Mouse (Mus musculus) layer of hippocampus, postnatal 10 days (tissue): Measurements from ENCODE around the gene A230050P20Rik. TPM values are rescaled to one million over a fixed set of nuclear protein-coding genes. Genes with fewer than 3 reads are reported as not detected.
"Not testable (repeated sequence)": the region's sequence is repeated elsewhere in the genome, so short reads cannot be mapped to it uniquely, and the experiment has no call there.

ENCODE experiments used
- DNase-seq, 2 experiments: peaks; one replicate each; pipeline ENCODE4 v3.0.0; 2021; ENCODE audit warnings: low spot score in 2 of 2
- long read RNA-seq: library from polyadenylated mRNA; stranded (forward); transcript quantifications from one replicate; pipeline ENCODE4 v2.0.0, GENCODE M21; 2023
- total RNA-seq, 2 experiments: library from RNA; stranded (reverse); gene quantifications; 2 replicates each; pipeline ENCODE4 v1.2.3; 2021

A230050P20Rik gene
- 10 to 100 TPM; 48.2 to 55.5 TPM for total RNA-seq
- long read RNA-seq, partial matches to known transcripts, result 2 of 14 reads
- long read RNA-seq, other reads (novel, unspliced or antisense), result 9 of 14 reads

DNA sequence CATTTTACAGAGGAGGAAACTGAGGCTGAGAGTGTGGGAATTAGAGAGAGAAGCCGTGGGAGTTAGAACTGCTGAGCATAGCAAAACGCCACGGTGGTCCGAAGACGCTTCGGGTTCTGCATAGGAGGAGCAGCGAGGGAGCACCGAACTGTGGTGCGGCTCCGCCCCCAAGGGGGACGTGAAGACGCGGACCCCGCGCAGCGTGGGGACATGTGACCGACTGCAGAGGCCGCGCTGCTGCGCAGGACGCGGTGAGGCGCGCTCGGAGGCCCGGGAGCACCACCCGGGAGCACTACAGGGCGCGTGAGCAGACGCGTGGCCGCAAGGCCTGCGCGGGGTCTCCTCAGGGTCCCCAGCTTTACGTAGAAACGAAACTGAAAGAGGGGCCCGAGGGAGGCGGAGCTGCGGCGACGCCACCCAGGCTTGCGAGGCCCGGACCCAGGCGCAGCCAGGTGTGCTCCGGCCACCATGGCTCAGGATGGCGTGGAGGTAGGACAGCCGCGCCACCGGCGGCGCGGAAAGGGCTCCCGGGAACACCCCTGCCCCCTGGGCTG lies at the start of gene A230050P20Rik:
Gene A230050P20Rik, plus strand, starts transcription at position 195 of the 554 bp plus-strand sequence.
- peak; percentile 69 to 75 for DNase-seq

DNA sequence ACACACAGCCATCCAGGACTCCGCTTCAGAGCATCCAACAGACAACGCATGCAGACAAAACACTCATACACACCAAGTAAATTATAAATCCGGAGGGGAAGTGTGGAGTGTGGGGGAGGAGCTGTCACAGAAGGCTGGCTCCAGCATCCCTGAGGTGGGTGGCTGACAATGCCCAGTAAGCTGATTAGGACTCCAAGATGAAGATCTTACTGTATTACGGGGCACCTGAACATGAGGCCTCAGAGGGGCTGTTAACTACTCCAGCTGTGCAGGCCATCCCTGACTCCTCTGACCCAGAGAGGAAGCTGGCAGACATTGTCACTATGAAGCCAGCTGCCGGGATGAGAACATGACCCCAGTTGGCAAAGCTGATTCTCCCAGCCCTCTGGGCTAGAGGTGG lies 48.4 kb upstream of the A230050P20Rik start:
- no peak for DNase-seq

DNA sequence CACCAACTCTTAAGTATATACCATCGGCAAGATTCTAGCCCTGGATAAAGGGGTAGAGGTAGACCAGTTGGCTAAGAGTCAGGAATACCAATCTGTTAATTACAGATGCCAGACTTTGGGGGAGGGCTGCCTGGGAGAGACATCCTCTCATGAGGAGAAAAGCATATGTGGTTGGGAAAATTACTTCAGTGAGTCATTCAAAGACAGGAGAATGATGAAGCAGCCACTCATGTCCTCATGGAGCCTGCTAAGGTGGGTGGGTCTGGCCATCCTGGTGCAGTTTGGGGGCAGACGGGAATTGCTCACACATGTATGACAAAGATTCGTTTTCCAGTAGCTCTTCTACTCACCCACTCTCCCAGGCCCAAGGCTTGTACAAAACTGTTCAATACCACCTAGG lies 45.6 kb upstream of the A230050P20Rik start:
- no peak for DNase-seq

DNA sequence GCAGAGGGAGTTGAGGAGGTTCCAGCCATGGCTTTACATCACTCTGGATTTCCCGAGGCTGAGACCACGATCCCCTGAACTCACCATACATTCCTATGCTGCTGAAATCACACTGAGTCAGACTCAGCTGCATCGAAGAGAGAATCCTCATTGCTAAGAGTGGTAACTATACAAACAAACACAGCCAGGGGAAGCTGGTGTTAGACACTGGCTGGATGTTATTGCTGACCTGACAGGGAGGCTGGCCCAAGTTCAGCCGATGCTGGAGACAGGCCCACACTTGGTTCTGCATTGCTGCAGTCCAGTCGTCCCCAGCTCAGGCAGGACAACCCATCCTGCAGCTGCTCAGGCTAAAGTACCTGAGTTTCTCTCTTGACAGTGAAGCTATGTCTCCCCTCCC lies 42.7 kb upstream of the A230050P20Rik start:
- no peak for DNase-seq

DNA sequence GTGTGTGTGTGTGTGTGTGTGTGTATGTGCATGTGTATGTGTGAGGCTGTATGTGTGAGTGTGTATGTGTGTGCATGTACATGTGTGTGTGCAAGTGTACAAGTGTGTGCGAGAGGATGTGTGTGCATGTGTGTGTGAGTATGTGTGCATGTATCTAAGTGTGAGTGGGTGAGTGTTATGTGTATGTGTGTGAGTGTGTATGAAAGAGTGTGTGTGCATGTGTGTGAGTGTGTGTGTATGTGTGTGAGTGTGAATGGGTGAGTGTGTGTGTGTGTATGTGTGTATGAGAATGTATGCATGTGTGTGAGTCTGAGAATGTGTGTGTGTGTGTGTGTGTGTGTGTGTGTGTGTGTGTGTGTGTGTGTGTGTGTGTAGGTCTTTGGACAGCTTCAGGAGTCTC lies 40.3 kb upstream of the A230050P20Rik start:
- DNase-seq, result no peak

DNA sequence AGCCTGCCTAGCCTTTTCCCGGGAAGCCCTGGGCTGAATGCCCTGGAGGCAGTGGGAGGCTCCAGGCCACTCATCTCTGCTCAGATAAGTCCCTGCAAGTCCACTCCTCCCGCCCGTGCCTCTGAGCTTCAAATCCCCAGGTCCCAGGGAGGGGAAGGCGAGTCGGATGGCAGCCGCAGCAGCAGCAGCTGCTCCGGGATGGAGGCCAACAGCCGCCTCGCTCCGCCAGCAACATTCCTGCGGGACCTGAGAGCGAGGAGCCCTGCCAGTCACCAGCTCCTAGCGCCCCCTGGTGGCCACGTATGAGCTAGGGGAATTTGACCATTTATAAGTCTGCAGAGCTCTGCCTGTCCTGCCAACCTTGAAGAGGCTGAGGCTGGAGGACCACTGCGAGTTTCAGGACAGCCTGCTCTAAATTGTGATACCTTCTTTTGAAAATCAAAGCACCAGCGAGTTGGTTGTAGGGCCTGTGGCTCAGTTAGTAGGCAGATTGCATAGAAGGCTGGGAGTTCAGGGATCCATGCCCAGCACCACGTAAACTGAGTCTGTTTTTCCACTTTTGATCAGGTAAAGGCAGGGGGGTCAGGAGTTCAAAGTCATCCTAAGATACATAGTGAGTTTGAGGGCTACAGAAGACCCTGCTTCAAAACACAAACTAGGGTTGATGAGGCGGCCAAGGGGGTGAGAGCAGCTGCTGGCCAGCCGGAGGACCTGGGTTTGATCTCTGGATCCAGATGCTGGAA lies 37.4 kb upstream of the A230050P20Rik start:
- peak; percentile 98 for DNase-seq

DNA sequence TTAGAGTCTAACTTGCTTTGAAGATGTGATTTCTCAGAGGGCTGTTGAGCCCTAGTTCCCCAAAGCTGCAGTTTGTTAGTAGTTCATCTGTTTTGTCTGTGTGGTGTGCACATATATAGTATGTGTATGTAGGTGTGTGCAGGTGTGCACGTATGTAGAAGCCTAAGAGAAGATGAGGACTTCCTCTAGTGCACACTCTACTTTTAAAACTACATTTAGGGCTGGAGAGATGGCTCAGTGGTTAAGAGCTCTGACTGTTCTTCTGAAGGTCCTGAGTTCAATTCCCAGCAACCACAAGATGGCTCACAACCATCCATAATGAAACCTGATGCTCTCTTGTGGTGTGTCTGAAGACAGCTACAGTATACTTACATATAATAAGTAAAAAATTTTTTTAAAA lies 33.6 kb upstream of the A230050P20Rik start:
- DNase-seq, result no peak

DNA sequence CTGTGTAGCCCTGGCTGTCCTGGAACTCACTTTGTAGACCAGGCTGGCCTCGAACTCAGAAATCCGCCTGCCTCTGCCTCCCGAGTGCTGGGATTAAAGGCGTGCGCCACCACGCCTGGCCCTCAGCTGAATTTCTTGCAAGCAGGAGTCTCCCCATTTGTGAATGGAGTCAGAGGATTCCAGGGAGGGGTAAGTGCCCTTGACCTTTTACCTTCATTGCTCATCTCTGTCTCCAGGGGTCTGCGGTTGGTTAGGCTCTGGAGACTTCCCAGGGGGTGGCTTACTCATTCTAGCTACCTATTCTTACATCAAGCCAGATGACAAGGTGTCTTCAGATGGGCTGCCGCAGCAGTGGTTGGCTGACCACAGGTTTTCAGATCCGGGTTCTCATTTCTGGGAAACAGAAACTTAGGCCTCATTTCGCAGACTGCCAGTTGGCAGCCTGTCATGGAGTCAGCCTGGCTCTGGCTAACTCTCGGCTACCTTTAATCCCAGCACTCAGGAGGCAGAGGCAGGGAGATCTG lies 32.9 kb upstream of the A230050P20Rik start:
- DNase-seq, result not testable (repeated sequence)

DNA sequence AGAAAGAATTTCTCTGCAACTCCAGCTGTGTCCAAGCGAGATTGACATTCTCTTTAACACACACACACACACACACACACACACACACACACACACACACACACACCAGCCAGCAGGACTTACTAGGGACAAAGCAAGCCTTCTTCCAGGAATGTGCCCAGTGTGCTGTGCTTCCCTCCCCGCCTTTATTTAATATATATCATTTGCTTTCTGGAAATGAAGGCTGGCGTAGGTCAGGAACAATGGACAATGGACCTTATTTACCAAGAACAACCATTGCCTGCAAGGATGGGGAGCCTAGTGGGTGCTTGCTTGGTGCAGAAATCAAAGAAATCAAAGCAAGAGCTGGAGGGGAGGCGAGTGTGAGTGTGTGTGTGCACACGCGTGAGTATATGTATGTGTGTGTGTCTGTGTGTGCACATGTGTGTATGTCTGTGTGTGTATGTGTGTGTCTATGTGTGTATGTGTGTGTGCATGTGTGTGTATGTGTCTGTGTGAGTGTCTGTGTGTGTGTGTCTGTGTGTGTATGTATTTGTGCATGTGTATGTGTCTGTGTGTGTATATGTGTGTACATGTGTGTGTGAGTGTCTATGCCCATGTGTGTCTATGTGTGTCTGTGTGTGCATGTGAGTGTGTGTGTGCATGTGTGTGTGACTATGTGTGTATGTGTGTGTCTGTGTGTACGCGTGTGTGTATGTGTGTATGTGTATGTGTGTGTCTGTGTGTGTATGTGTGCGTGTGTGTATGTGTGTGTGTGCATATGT lies 31.1 kb upstream of the A230050P20Rik start:
- DNase-seq, result no peak

DNA sequence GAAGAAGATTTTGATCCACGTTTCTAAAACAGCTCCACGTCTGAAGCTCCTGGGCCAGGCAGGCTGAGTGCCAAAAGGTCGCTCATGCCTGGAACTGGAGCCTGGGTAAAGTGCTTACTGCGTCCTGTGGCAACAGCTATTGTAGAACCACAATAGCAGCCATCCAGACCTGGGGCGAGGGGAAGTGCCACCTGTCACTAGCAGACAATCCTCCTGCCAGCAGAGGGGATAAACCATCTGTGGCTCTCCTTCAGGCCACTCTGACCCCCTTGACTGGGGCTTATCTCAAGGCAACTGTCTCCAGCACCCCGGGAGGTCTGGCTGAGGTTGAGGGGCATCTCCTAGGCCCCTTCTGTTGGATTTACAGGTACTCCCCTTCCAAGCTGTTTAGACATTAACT lies 29.5 kb upstream of the A230050P20Rik start:
- DNase-seq, result no peak

DNA sequence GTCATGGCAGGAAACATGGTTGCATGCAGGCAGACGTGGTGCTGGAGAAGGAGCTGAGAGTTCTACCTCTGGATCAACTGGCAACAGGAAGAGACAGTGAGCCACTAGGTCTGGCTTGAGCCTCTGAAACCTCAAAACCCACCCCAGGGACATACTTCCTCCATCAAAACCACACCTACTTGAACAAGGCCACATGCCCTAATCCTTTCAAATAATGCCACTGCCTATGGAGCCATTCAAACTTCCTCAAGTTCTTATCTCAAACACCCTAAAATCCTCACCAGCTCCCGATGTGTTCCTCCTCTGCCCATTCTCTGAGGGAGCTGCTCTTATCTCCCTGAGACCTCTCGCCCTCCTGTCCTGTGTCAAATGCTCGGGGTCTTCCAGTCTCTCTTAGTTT lies 26.2 kb upstream of the A230050P20Rik start:
- DNase-seq, result no peak

DNA sequence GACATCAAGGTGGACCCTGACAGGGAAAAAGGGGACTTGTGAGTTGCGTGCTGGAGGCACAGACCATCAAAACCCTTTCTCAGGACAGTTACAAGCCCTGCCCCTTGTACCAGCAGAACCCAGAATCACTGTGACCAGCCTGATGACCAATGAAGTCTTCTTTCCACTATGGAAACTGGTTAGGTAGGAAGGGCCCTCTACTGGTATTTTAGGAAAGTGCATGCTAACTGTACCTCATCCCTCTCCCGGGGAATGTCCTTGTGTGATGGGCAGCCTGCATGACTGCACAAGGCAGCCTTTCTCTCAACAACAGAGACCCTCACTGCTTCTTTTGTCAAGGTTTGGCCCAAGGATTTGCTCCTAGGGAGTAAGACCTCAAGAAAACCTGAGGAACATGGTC lies 25.8 kb upstream of the A230050P20Rik start:
- DNase-seq, result peak; percentile 26 to 33

DNA sequence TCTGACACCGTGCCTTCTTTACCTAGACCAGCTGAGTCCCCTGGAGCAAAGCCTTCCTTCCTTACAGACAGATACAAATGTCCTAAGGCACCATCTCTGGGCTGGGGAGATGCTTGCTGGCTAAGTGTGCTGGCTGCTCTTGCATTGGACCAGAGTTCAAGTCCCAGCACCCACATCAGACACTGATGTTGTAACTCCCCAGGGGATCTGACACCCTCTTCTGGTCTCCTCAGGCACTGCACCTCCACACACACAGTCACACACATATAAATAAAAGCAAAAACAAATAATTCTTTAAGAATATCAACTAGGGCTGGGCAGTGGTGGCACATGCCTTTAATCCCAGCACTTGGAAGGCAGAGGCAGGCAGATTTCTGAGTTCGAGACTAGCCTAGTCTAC lies 18.3 kb upstream of the A230050P20Rik start:
- no peak for DNase-seq

DNA sequence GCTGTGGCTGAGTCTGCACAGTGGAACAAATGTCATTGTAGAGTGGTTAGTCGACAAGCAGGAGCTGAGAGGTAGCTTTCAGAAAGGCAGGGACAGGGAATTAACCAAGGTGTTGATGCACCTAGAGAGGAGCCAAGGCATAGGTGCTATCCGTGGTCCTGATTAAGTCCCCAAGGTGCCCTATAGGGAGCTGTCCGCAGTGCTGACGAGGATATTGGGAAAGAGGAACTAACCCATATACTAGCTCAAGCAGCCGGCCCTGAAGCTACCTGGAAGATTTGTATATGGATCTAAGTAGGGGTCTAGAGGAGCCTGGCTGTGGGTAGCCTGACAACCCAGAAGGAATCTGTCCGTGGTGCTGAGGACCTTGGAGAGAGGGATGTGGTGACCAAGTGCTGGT lies 11.3 kb upstream of the A230050P20Rik start:
- DNase-seq, result no peak

DNA sequence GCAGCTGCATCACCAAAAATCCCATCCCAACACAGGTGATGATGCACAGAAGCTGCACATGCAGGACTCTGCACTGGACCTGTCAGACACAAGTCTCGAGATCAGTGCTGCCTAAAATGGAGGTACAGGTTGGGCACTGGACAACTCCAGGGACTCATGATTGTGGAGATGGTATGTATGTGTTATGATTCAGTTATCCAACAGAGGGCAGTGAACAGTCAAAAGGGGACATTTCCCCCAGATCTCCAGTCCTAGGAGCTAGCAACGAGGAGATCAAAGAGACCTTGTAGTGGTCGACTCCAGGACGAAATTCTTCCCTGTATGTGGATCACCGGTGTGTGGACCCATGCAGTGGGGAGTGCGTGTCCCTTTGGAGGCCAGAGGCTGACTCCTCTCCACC lies 8.5 kb upstream of the A230050P20Rik start:
- DNase-seq, result no peak

DNA sequence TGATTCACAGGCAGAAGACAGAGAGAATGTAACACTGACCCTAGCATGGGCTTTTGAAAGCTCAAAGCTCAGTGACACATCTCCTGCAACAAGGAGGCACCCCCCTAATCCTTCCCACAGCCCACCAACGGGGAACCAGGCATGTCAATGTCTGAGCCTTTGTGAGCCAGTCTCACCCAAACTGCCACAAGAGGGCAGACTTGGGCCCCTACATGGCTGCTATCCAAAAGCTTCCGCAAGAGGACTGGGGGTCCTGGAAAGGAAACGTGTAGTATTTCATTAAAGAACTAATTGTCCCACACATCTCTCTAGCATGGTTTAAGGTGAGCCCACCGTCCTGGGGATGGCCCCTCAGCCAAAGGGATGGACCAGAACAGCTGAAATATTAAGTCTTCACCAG lies 6.6 kb upstream of the A230050P20Rik start:
- DNase-seq, result peak; percentile 41 to 51

DNA sequence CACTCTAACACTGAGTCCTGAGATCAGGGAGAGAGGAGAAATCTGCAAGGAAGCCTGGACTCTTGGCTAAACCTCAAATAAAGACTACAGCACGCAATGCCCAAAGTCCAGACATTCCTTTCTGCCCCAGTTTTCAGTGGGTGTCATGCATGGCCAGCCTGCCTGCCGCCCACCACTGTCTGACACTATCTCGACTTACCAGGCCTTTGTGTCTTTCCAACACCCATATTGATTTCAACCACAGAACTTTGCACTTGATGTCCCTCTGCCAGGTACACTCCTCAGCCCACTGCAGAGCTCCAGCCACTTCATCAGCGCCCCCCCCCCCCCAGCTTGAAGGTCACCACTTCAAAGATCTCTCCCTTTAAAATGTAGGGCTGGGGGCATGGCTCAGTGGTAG lies 6.2 kb upstream of the A230050P20Rik start:
- DNase-seq, result no peak

DNA sequence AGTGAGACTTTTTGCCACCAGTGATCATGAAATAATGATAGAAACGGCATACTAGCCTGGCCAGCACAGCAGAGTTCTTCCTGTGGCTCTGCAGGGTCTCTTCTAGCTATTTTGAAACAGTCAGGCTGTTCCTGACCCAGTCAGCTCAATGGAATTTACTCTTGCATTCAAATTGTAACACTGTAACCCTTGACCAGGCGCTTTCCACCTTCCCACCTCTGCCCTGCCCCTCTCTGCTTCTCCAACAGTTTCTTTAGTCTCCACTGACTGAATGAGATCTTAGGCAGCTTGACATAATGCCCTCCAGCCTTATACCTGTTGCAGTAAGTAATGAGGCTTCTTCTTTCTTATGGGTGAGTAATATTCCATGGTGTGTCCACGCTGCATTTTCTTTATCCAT lies 1.6 kb upstream of the A230050P20Rik start:
- DNase-seq, result no peak

DNA sequence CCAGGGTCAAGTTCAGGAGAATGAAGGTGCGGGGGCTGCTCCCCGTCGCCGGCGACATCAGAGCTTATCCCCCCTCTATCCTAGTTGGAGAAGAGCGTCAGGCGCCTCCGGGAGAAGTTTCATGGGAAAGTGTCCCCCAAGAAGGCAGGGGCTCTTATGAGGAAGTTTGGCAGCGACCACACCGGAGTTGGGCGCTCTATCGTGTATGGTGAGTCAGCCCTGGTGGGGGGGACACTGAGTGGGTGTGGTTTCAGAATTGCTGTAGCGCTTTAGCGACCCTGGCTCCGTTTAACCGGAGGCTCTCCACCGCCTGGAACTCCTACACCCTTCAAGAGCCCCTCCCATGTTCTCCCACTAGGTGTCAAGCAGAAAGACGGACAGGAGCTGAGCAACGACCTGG lies 804 bp downstream of the A230050P20Rik start:
- DNase-seq, result no peak

DNA sequence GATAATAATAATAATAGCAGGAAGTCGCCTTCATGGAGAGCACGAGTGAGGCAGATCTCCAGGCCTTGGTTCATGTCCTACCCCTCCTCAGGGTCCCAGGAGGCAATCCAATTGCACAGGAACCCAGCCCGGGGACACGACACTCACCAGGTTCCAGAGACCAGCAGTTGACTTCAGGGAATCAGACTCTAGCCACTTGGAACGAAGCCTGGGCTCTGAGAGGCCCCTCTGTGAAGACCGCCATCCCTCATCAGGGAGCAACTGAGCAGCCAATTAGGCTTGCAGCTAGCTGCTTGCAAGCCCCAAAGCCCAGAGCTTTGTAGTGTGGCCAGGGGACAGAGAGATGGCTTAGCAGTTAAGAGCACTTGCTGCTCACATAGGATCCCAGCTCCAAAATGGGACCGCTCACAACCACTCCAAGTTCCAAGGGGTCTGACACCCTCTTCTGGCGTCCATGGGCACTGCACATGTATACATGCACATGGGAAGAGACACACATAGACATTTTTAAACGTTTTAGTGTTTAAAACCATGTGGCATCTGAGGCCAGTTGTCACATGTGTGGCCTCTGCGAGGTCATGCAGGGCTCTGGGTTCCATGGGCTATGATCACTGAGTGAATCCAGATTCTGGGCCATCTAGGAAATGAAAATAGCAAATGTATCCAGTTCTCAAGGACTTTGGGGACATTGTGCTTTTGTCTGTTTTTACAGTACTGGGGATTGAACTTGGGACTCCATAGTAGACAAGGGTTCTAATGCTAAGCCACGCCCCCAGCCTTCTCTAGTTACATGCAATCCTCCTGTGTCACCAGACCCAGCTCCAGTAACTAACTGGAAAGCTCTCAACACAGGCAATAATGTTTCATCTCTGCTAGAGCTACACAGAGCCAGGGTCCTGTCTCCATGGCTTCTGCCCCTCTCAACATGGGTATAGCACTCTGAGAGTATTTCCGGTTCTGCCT lies 2.0 kb downstream of the A230050P20Rik start:
- no peak for DNase-seq

DNA sequence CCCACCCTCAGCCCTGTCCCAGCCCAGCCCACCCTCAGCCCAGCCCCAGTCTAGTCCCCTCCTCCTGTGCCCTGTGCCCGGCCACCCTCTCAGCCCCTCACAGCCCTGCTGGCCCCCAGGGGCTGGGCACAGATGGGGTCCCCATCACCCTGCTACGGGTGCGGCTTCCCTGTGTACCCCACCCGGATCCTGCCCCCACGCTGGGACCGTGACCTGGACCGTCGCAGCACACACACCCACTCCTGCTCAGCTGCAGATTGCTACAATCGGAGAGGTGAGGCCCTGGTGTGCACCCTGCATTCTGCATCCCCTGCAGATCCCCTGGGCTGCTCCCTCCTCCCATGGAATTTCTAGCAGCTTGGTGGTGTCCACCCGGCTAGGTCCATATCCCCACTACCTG lies 4.5 kb downstream of the A230050P20Rik start:
- no peak for DNase-seq
